Mouse (Mus musculus) midbrain, embryonic 12.5 days (tissue): ENCODE results near the gene Luzp2. TPM values are rescaled to one million over a fixed set of nuclear protein-coding genes. Genes with fewer than 3 reads are reported as not detected.
"Not testable (repeated sequence)": the region's sequence is repeated elsewhere in the genome, so short reads cannot be mapped to it uniquely, and the experiment has no call there.

ENCODE experiments used
- ATAC-seq: fragments of 200-750 bp; cut with Nextera tagmentation; 2 replicates; pipeline ENCODE4 v1.8.0; 2017; ENCODE audit warnings: low read depth, moderate TSS enrichment, moderate library complexity; ENCODE audit not compliant: low FRiP score
- H3K27ac ChIP-seq: fragments of 300-500 bp; sonication (generic); replicated peaks from 2 replicates; pipeline ENCODE4 v1.5.1; 2016; ENCODE audit warnings: mild to moderate bottlenecking
- H3K27me3 ChIP-seq: fragments of 300-500 bp; sonication (generic); 2 replicates; pipeline ENCODE4 v1.6.1; 2016; ENCODE audit warnings: mild to moderate bottlenecking
- H3K36me3 ChIP-seq: fragments of 300-500 bp; sonication (generic); 2 replicates; pipeline ENCODE4 v1.6.1; 2016
- H3K4me1 ChIP-seq: fragments of 300-500 bp; sonication (generic); 2 replicates; pipeline ENCODE4 v1.6.1; 2016
- H3K4me2 ChIP-seq: fragments of 300-500 bp; sonication (generic); replicated peaks from 2 replicates; pipeline ENCODE4 v1.6.1; 2016; ENCODE audit warnings: mild to moderate bottlenecking, moderate library complexity
- H3K4me3 ChIP-seq: fragments of 300-500 bp; sonication (generic); 2 replicates; pipeline ENCODE4 v1.5.1; 2016; ENCODE audit warnings: mild to moderate bottlenecking
- H3K9ac ChIP-seq: fragments of 300-500 bp; sonication (generic); replicated peaks from 2 replicates; pipeline ENCODE4 v1.6.1; 2016; ENCODE audit warnings: mild to moderate bottlenecking, moderate library complexity
- H3K9me3 ChIP-seq: fragments of 300-500 bp; sonication (generic); 2 replicates; pipeline ENCODE4 v1.6.1; 2016; ENCODE audit warnings: mild to moderate bottlenecking
- WGBS: fragments of 180-500 bp; shearing (Covaris S2); methylation state at CpG from one replicate; pipeline ENCODE4 v1.1.7; 2016; 5-methylcytosine and 5-hydroxymethylcytosine counted together
- polyA plus RNA-seq: library from polyadenylated mRNA; unstranded; fragments of >200 nt; fragmentation: Nextera tagmentation; extraction: Ambion mirVana; gene quantifications from 2 replicates; pipeline ENCODE4 v1.2.1, GENCODE M21; 2016

The Luzp2 gene
- polyA plus RNA-seq, 1 experiment from 2014 or later = 8.9 TPM

- 91% methylated on average over 1 of the region's 2 CpGs for WGBS
- not testable (repeated sequence) for H3K9ac ChIP-seq, H3K27ac ChIP-seq, ATAC-seq, H3K27me3 ChIP-seq, H3K9me3 ChIP-seq, H3K36me3 ChIP-seq, H3K4me1 ChIP-seq, H3K4me3 ChIP-seq, H3K4me2 ChIP-seq
Measured at GRCm38 (mm10) chr7:55133850-55134249, 298.6 kb downstream of the Luzp2 start.

- Histone ChIP-seq H3K27ac (no peak overlapping the region), H3K4me2 (no peak overlapping the region), H3K4me3 (no peak overlapping the region), H3K4me1 (no peaks in the 10 kb centered on the region), H3K9ac (no peak overlapping the region), H3K27me3 (no peaks in the 10 kb centered on the region), H3K36me3 (no peaks in the 10 kb centered on the region), H3K9me3 (no peaks in the 10 kb centered on the region)
- 96% methylated on average over 10 of the region's 10 CpGs for WGBS
- no peak for ATAC-seq
Measured at GRCm38 (mm10) chr7:55188927-55189326, 353.6 kb downstream of the Luzp2 start.

GRCm38 (mm10) chr7:55189496-55189895 is 354.2 kb downstream of the Luzp2 start:
- no peak overlapping the region for H3K4me3 ChIP-seq
- H3K9ac ChIP-seq = no peak overlapping the region
- no peaks in the 10 kb centered on the region for H3K9me3 ChIP-seq
- no peak overlapping the region for H3K27ac ChIP-seq
- no peaks in the 10 kb centered on the region for H3K4me1 ChIP-seq
- WGBS = 87% methylated on average over 2 of the region's 2 CpGs
- no peak for ATAC-seq
- no peaks in the 10 kb centered on the region for H3K36me3 ChIP-seq
- H3K4me2 ChIP-seq = no peak overlapping the region
- no peaks in the 10 kb centered on the region for H3K27me3 ChIP-seq

GRCm38 (mm10) chr7:55190655-55191054 is 355.4 kb downstream of the Luzp2 start:
- Histone ChIP-seq H3K27me3 (no peaks in the 10 kb centered on the region), H3K36me3 (no peaks in the 10 kb centered on the region), H3K27ac (no peak overlapping the region), H3K9me3 (no peaks in the 10 kb centered on the region), H3K9ac (no peak overlapping the region), H3K4me3 (no peak overlapping the region), H3K4me1 (no peaks in the 10 kb centered on the region), H3K4me2 (no peak overlapping the region)
- 89% methylated on average over 3 of the region's 3 CpGs for WGBS
- no peak for ATAC-seq

- no peak for ATAC-seq
- Histone ChIP-seq H3K4me1 (no peaks in the 10 kb centered on the region), H3K27ac (no peak overlapping the region), H3K4me2 (no peak overlapping the region), H3K9me3 (no peaks in the 10 kb centered on the region), H3K4me3 (no peak overlapping the region), H3K9ac (no peak overlapping the region), H3K36me3 (no peaks in the 10 kb centered on the region), H3K27me3 (no peaks in the 10 kb centered on the region)
- 92% methylated on average over 2 of the region's 2 CpGs for WGBS
Measured at GRCm38 (mm10) chr7:55198806-55199205, 363.5 kb downstream of the Luzp2 start.

- 78% methylated on average over 2 of the region's 2 CpGs for WGBS
- no peaks in the 10 kb centered on the region for H3K4me1 ChIP-seq
- H3K9ac ChIP-seq = no peak overlapping the region
- no peaks in the 10 kb centered on the region for H3K27me3 ChIP-seq
- no peak overlapping the region for H3K4me3 ChIP-seq
- no peak overlapping the region for H3K4me2 ChIP-seq
- no peak overlapping the region for H3K27ac ChIP-seq
- H3K36me3 ChIP-seq = no peaks in the 10 kb centered on the region
- no peaks in the 10 kb centered on the region for H3K9me3 ChIP-seq
- no peak; the same call in 1 of the 2 replicates for ATAC-seq
Measured at GRCm38 (mm10) chr7:55222997-55223396, 387.7 kb downstream of the Luzp2 start.

GRCm38 (mm10) chr7:55229407-55229806 is 394.1 kb downstream of the Luzp2 start:
- H3K9me3 ChIP-seq = no peaks in the 10 kb centered on the region
- H3K36me3 ChIP-seq = no peaks in the 10 kb centered on the region
- H3K27me3 ChIP-seq = no peaks in the 10 kb centered on the region
- H3K27ac ChIP-seq = no peak overlapping the region
- no peaks in the 10 kb centered on the region for H3K4me1 ChIP-seq
- ATAC-seq = no peak
- no peak overlapping the region for H3K4me2 ChIP-seq
- no peak overlapping the region for H3K4me3 ChIP-seq
- H3K9ac ChIP-seq = no peak overlapping the region
